Mouse (Mus musculus) forebrain, embryonic 12.5 days (tissue): ENCODE results near the gene Atp6v1g1. TPM values are rescaled to one million over a fixed set of nuclear protein-coding genes. Genes with fewer than 3 reads are reported as not detected.

Source experiments
- ATAC-seq: fragments of 200-750 bp; cut with Nextera tagmentation; 2 replicates; pipeline ENCODE4 v1.8.0; 2017; ENCODE audit warnings: moderate TSS enrichment; ENCODE audit not compliant: low FRiP score
- H3K27ac ChIP-seq: fragments of 300-500 bp; sonication (generic); 2 replicates; pipeline ENCODE4 v1.5.1; 2016; ENCODE audit warnings: mild to moderate bottlenecking
- H3K27me3 ChIP-seq: fragments of 300-500 bp; sonication (generic); 2 replicates; pipeline ENCODE4 v1.6.1; 2016; ENCODE audit warnings: mild to moderate bottlenecking
- H3K36me3 ChIP-seq: fragments of 300-500 bp; sonication (generic); replicated peaks from 2 replicates; pipeline ENCODE4 v1.6.1; 2016; ENCODE audit warnings: mild to moderate bottlenecking
- H3K4me1 ChIP-seq: fragments of 300-500 bp; sonication (generic); 2 replicates; pipeline ENCODE4 v1.6.1; 2016
- H3K4me2 ChIP-seq: fragments of 300-500 bp; sonication (generic); 2 replicates; pipeline ENCODE4 v1.6.1; 2016; ENCODE audit warnings: mild to moderate bottlenecking, moderate library complexity
- H3K4me3 ChIP-seq: fragments of 300-500 bp; sonication (generic); replicated peaks from 2 replicates; pipeline ENCODE4 v1.5.1; 2016; ENCODE audit warnings: mild to moderate bottlenecking
- H3K9ac ChIP-seq: fragments of 300-500 bp; sonication (generic); 2 replicates; pipeline ENCODE4 v1.6.1; 2016; ENCODE audit warnings: mild to moderate bottlenecking
- H3K9me3 ChIP-seq: fragments of 300-500 bp; sonication (generic); 2 replicates; pipeline ENCODE4 v1.6.1; 2016
- WGBS: fragments of 180-500 bp; shearing (Covaris S2); methylation state at CpG from one replicate; pipeline ENCODE4 v1.1.7; 2016; 5-methylcytosine and 5-hydroxymethylcytosine counted together
- polyA plus RNA-seq: library from polyadenylated mRNA; unstranded; fragments of >200 nt; fragmentation: Nextera tagmentation; extraction: Ambion mirVana; gene quantifications from 2 replicates; pipeline ENCODE4 v1.2.1, GENCODE M21; 2016

Gene Atp6v1g1
- 341 and 346 TPM in 2 replicates for polyA plus RNA-seq

DNA sequence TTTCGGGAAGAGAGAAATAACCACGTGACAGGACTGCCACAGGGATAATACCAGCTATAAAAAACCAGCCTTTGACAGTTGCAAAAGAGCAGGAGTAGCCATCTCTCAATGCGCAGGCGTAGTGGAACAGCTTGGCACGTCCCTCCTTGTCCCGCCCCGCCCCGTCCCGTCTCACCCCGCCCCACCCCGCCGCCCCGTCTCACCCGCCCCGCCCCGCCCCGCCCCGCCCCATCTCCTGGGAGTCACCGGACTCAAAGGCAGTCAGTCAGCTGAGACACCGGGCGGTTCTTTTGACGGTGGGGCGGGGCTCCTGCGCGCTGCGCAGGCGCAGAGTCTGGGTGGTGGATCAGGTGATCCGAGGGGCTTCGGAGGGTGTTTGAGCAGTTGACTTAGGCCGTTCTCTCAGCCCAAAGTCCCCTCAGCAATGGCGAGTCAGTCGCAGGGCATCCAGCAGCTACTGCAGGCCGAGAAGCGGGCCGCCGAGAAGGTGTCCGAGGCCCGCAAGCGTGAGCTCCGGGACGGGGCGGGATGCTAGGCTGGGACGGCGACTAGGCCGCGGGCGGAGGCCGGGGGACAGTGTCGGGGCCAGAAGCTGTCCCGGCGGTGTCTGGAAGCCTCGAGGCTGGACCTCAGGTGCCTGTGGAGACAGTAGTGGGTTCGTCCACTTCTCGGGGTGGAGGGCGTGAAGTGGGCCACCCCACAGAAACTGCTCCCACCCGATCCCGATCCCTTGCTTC is at the start of gene Atp6v1g1:
TSS of gene Atp6v1g1 (plus strand) at position 279 of the 737 bp plus-strand sequence.
- Histone ChIP-seq H3K36me3 (peaks cover 13% of the 10 kb centered on the region), H3K4me3 (peak within 1 kb of the TSS; percentile 81), H3K27me3 (no peaks in the 10 kb centered on the region), H3K9ac (peak within 1 kb of the TSS; percentile 88), H3K4me2 (peak within 1 kb of the TSS; percentile 69), H3K4me1 (peaks cover 32% of the 10 kb centered on the region), H3K27ac (peak within 1 kb of the TSS; percentile 83), H3K9me3 (no peaks in the 10 kb centered on the region)
- peak; percentile 97 for ATAC-seq
- under 1% methylated on average over 45 of the region's 57 CpGs for WGBS

DNA sequence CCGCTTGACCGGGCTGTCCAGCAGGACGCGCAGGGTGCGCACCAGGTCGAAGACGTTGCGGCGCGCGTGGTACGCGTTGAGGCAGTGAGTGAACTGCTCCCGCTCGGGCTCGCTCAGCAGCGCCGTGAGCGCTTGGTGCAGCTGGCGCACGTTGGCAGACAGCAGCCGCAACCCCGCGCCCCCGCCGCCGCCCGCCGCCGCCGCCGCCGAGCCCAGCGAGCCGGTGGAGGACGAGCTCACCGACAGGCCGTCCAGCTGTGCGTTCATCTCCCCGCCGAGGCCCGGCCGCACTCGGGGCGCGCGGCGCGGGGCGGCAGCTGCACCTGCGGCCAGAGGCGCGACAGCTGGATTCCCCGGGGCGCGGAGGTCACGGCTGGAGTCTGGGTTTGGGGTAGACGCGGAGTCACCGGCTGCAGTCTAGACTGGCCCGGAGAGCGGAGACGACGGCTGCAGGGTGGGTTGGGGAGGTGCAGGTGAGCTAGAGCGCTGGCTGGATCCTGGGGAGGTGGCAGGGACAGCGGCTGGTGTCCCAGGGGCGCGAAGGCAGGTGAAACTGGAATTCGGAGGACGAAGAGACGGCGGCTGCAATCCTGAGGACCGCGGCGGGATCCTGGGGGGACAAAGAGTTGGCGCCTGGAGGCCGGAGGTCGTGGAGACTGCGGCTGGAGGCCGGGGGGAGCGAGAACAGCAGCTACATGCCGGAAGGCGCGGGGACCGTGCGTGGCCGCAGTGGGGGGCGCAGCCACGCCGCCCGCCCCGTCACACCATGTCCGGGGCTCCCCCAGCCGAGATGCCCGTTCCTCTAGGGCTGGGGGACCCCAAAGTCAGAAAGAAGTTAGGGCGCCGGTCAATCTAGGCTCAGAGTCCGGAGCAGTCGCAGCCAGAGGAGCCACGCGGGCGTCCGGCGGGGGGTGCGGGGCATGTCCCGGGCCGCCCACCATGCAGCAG is 49.3 kb upstream of the Atp6v1g1 start:
- under 1% methylated on average over 96 of the region's 107 CpGs for WGBS
- no peaks in the 10 kb centered on the region for H3K9me3 ChIP-seq
- peak overlapping the region; percentile 68 for H3K4me3 ChIP-seq
- peak overlapping the region; percentile 98 for H3K4me2 ChIP-seq
- H3K36me3 ChIP-seq = no peaks in the 10 kb centered on the region
- ATAC-seq = peak; percentile 47
- peaks cover 33% of the 10 kb centered on the region for H3K27me3 ChIP-seq
- peaks cover 50% of the 10 kb centered on the region for H3K4me1 ChIP-seq
- H3K9ac ChIP-seq = peak overlapping the region; percentile 65
- H3K27ac ChIP-seq = no peak overlapping the region

DNA sequence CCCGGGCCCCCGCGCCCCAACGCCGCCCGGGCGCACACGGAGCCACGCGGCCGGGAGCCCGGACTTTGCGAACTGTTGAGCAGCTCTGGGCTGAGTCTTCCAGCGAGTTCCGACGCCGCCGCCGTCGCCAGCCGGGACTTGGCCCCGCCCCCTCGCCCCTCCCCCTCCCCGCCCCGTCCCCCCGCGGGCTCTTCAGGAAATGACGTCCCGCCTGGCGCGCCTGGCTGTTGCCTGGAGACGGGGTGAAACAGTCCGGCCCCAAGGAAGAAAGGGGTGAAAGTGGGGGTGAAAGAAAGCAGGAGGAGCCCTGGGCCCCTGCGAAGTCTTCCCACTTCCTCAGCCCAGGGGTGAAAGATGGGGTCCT is 48.7 kb upstream of the Atp6v1g1 start, which contains the start of gene Whrn:
TSS of gene Whrn (minus strand) at position 77 of the 364 bp plus-strand sequence.
- H3K4me1 ChIP-seq = peaks cover 45% of the 10 kb centered on the region
- H3K36me3 ChIP-seq = no peaks in the 10 kb centered on the region
- peaks cover 38% of the 10 kb centered on the region for H3K27me3 ChIP-seq
- no peaks in the 10 kb centered on the region for H3K9me3 ChIP-seq
- H3K4me3 ChIP-seq = peak within 1 kb of the TSS; percentile 68
- ATAC-seq = peak; percentile 86
- peak within 1 kb of the TSS; percentile 65 for H3K9ac ChIP-seq
- H3K4me2 ChIP-seq = peak within 1 kb of the TSS; percentile 98
- H3K27ac ChIP-seq = no peak within 1 kb of the TSS
- under 1% methylated on average over 27 of the region's 34 CpGs for WGBS

DNA sequence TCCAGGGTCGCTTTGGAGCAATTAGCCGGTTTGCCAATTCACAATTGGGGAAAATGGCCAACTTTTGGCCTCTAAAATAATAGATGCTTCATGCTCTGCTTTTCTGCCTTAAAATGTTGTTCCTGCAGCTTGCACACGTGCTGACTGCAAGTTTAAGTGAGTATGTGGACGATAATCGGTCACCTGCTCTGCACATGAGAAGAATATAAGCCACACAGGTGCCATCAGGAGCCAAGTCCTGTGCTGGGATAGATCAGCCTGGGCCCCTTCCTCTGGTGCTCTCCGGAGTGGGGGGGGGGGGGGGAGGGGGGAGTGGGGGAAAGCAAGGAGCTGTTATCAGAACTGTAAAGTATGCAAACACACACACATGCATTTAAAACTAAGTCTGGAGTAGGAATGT is 48.3 kb upstream of the Atp6v1g1 start:
- WGBS = 18% methylated on average over 6 of the region's 6 CpGs
- Histone ChIP-seq H3K36me3 (no peaks in the 10 kb centered on the region), H3K4me3 (peak overlapping the region; percentile 68), H3K27me3 (peaks cover 38% of the 10 kb centered on the region), H3K9me3 (no peaks in the 10 kb centered on the region), H3K4me1 (peaks cover 41% of the 10 kb centered on the region), H3K4me2 (peak overlapping the region; percentile 98), H3K27ac (no peak overlapping the region), H3K9ac (peak overlapping the region; percentile 65)
- peak; percentile 53 for ATAC-seq

DNA sequence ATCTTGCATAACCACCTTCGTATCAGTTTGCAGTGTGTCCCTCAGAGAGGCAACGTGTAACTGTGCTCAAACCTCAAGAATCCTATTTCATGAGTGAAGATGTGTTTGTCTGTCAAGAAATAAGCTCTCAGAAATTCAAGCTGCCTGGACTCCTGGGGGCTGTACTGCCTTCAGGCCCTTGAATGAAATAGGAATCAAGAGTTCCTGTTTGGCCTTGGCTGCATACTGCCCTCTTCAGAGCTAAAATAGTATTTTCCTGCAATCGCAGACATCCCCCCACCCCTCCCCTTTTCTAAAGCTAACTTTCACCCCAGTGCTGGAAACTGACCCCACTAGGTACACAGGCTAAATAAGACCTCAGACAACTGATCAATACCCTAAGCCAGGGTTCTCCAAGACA is 46.2 kb upstream of the Atp6v1g1 start:
- WGBS = 48% methylated on average over 3 of the region's 3 CpGs
- H3K4me1 ChIP-seq = peaks cover 29% of the 10 kb centered on the region
- H3K27ac ChIP-seq = no peak overlapping the region

DNA sequence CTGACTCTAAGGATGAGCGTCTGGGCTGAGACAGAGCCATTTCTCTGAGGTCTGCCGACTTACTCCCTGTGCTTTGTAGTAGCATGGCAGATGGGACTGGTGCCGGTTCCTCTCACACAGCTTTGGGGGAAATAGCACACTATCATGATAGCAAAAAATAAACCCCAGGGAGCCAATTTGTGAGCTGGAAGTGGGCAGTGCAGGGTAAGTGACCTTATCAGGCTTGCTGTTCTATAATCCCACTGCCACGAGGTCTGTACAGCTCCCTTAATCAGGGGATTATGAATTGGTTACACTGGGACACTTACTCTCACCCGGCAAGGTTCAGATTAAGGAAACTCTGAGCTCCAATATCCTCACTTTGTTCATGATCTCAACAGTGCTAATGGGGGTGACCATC is 43.5 kb upstream of the Atp6v1g1 start:
- 46% methylated on average over 5 of the region's 5 CpGs for WGBS
- H3K9me3 ChIP-seq = no peaks in the 10 kb centered on the region
- no peaks in the 10 kb centered on the region for H3K36me3 ChIP-seq
- no peak overlapping the region for H3K4me3 ChIP-seq
- H3K4me2 ChIP-seq = no peak overlapping the region
- H3K27ac ChIP-seq = no peak overlapping the region
- no peak overlapping the region for H3K9ac ChIP-seq
- H3K4me1 ChIP-seq = peaks cover 6% of the 10 kb centered on the region
- no peak for ATAC-seq
- H3K27me3 ChIP-seq = peaks cover 7% of the 10 kb centered on the region

More for the DNA sequence above, 46.2 kb upstream of the Atp6v1g1 start:
- no peaks in the 10 kb centered on the region for H3K9me3 ChIP-seq
- no peaks in the 10 kb centered on the region for H3K36me3 ChIP-seq
- H3K4me2 ChIP-seq = no peak overlapping the region
- H3K27me3 ChIP-seq = peaks cover 29% of the 10 kb centered on the region
- H3K9ac ChIP-seq = no peak overlapping the region
- no peak overlapping the region for H3K4me3 ChIP-seq
- ATAC-seq = no peak

DNA sequence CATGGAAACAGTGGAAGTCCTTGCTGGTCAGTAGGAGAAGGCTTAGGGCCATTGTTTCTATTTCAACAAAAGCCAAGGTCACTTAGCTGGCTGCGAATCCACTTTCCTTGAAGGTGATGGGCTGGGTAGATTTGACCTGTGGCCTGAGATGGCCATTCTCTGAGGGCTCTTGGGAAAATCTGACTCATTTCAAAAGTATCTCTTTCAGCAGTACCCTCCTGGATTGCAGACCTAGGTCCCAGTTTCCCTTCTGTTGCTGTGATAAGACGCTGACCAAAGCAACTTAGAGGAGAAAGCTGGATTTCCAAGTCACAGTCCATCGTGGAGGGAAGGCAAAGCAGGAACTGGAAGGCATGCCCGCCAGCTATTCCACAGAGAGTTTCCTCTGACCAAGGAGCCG is 40.6 kb upstream of the Atp6v1g1 start:
- Histone ChIP-seq H3K4me1 (no peaks in the 10 kb centered on the region; the same call in 1 of the 2 replicates), H3K9ac (no peak overlapping the region), H3K4me3 (no peak overlapping the region), H3K36me3 (no peaks in the 10 kb centered on the region), H3K27ac (no peak overlapping the region), H3K4me2 (no peak overlapping the region), H3K9me3 (no peaks in the 10 kb centered on the region), H3K27me3 (peaks cover 7% of the 10 kb centered on the region)
- ATAC-seq = no peak
- 83% methylated on average over 5 of the region's 5 CpGs for WGBS

DNA sequence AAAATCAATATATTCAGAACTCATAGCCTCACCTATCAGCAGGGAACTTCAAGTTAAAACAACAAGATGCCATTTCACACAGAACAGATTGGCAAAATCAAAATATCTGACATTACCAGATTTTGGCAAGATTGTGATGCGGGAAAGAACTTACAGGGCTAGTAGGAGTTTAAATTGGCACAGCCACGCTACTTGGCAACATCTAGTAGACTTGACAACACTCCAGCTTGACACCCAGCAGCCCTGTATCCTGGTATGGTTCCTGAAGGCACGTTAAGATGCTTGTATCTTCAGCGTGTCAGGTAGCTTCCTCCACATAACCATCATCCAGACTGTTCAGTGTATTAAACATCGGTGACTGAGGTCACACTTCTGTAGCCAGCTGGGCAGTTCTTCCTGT is 37.1 kb upstream of the Atp6v1g1 start:
- Histone ChIP-seq H3K9ac (no peak overlapping the region), H3K9me3 (no peaks in the 10 kb centered on the region), H3K27me3 (no peaks in the 10 kb centered on the region), H3K36me3 (no peaks in the 10 kb centered on the region), H3K4me2 (no peak overlapping the region), H3K4me1 (no peaks in the 10 kb centered on the region), H3K27ac (no peak overlapping the region), H3K4me3 (no peak overlapping the region)
- ATAC-seq = no peak
- 77% methylated on average over 5 of the region's 5 CpGs for WGBS

DNA sequence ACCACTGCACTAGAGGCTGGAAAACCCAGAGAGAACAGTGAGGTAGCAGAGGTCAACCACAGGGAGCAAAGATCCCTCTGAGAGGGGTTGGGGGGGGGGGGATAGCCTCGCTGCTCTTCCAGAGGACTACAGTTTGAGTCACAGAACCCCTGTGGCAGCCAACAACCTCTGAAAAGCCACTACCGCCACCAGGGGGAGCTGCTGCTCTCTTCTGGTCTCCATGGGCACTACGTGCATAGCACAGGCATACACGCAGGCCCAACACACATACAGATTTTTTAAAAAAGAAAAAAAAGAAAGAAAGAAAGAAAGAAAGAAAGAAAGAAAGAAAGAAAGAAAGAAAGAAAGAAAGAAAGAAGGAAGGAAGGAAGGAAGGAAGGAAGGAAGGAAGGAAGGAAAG is 36.3 kb upstream of the Atp6v1g1 start:
- WGBS = 32% methylated on average over 4 of the region's 4 CpGs
- no peak overlapping the region for H3K27ac ChIP-seq
- no peak overlapping the region for H3K4me3 ChIP-seq
- no peak overlapping the region for H3K9ac ChIP-seq
- no peaks in the 10 kb centered on the region for H3K9me3 ChIP-seq
- no peak overlapping the region for H3K4me2 ChIP-seq
- no peaks in the 10 kb centered on the region for H3K4me1 ChIP-seq
- no peaks in the 10 kb centered on the region for H3K27me3 ChIP-seq
- 0 out of 2 replicates have a peak, but pooled peaks have one; percentile 41 for ATAC-seq
- no peaks in the 10 kb centered on the region for H3K36me3 ChIP-seq

DNA sequence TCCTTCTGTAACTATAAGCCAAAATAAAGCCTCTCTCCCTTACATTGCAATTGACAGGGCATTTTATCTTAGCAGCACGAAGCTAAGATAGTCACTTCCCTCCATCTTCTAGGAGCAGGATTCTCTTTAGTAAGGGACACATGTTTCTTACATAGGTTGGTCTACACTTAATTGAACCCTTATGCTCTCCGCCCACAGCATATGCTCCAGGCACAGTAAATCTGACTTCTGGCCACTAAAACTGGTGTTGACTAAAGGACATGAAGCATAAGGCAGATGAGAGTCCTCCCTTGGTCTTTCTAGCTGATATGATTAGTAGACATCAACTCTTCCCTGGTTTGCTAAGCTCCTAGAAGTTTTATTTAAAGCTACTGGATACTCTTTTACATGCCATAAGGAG is 31.7 kb upstream of the Atp6v1g1 start:
- Histone ChIP-seq H3K9ac (no peak overlapping the region), H3K27ac (no peak overlapping the region), H3K4me1 (no peaks in the 10 kb centered on the region), H3K4me2 (no peak overlapping the region), H3K27me3 (no peaks in the 10 kb centered on the region), H3K36me3 (no peaks in the 10 kb centered on the region), H3K4me3 (no peak overlapping the region), H3K9me3 (no peaks in the 10 kb centered on the region)
- WGBS = 76% methylated on average over 2 of the region's 2 CpGs
- ATAC-seq = no peak

DNA sequence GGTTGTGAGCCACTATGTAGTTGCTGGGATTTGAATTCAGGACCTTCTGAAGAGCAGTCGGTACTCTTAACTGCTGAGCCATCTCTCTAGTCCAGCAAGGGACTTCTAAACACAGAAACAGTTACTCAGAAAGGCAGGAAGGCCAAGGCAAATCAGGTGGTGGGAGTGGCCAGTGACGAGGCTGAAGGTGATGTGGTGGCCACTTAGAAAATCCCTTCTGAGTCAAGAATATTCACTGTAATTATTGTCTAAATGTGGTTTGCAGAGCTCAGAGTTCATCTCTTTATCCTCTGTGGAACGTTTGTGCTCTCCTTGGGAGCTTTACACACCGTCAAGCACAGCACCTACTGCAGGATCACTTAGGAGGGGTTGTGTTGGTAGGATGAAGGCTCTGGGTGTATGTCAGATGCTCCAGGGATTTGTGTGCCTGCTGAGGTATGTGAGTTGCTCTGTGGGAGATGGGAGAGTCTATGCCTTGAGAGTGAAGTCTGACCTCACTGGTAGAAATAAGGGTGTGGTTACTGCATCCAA is 30.1 kb upstream of the Atp6v1g1 start:
- H3K9me3 ChIP-seq = no peaks in the 10 kb centered on the region
- no peaks in the 10 kb centered on the region for H3K4me1 ChIP-seq
- no peaks in the 10 kb centered on the region for H3K27me3 ChIP-seq
- no peak overlapping the region for H3K4me3 ChIP-seq
- ATAC-seq = no peak
- H3K36me3 ChIP-seq = no peaks in the 10 kb centered on the region
- no peak overlapping the region for H3K9ac ChIP-seq
- no peak overlapping the region for H3K27ac ChIP-seq
- no peak overlapping the region for H3K4me2 ChIP-seq
- 74% methylated on average over 4 of the region's 4 CpGs for WGBS

DNA sequence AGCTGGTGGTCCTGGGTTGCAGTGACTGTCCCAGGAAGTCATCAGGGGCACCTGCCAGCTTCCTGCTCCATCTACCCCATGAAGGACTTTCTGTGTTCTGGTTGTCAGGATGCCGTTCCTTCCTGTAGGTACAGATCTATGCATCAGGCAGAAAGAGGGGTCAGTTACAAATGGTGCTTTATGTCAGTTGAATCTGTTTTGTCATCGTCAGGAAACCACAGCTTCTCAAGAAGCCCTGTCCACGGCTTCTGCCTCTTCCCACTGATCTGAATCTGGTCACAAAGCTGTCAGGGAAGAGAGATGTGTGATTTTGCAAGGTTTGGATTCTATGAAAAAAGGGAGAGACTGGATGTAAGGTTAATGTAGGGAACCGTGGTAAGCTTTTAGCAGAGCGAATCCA is 29.6 kb upstream of the Atp6v1g1 start:
- Histone ChIP-seq H3K27me3 (no peaks in the 10 kb centered on the region), H3K36me3 (no peaks in the 10 kb centered on the region), H3K4me3 (no peak overlapping the region), H3K9me3 (no peaks in the 10 kb centered on the region), H3K4me2 (no peak overlapping the region), H3K4me1 (no peaks in the 10 kb centered on the region), H3K27ac (no peak overlapping the region), H3K9ac (no peak overlapping the region)
- no peak for ATAC-seq
- 90% methylated on average over 5 of the region's 5 CpGs for WGBS
